Mouse (Mus musculus): Measurements from ENCODE around the gene Synrg. TPM values are rescaled to one million over a fixed set of nuclear protein-coding genes. Genes with fewer than 3 reads are reported as not detected.

Gene Synrg
- polyA plus RNA-seq, 1 experiment from 2014 or later = 11.8 TPM

- Histone ChIP-seq H3K27me3 (no peaks in the 10 kb centered on the region), H3K4me2 (replicated peaks) (no peak overlapping the region), H3K27ac (no peak overlapping the region), H3K36me3 (peaks cover 11% of the 10 kb centered on the region; the same call in 1 of the 2 replicates), H3K9ac (no peak overlapping the region), H3K9me3 (no peaks in the 10 kb centered on the region), H3K4me1 (peaks cover 4% of the 10 kb centered on the region; the same call in 1 of the 2 replicates), H3K4me3 (no peak overlapping the region)
- 88% methylated on average over 6 of the region's 6 CpGs for WGBS
- ATAC-seq (ENCODE audit: insufficient number of reproducible peaks, insufficient read depth, low FRiP score, low TSS enrichment) = no peak
Measured at GRCm38 (mm10) chr11:84016147-84016809, 52.0 kb downstream of the Synrg start.

GRCm38 (mm10) chr11:84016810-84017508, 52.7 kb downstream of the Synrg start:
- H3K36me3 ChIP-seq = peaks cover 11% of the 10 kb centered on the region; the same call in 1 of the 2 replicates
- no peak overlapping the region for H3K9ac ChIP-seq
- H3K9me3 ChIP-seq = no peaks in the 10 kb centered on the region
- H3K4me2 ChIP-seq (replicated peaks) = no peak overlapping the region
- H3K4me1 ChIP-seq = peaks cover 4% of the 10 kb centered on the region; the same call in 1 of the 2 replicates
- no peak for ATAC-seq (ENCODE audit: insufficient number of reproducible peaks, insufficient read depth, low FRiP score, low TSS enrichment)
- WGBS = 94% methylated on average over 7 of the region's 7 CpGs
- H3K27ac ChIP-seq = no peak overlapping the region
- H3K27me3 ChIP-seq = no peaks in the 10 kb centered on the region
- no peak overlapping the region for H3K4me3 ChIP-seq

GRCm38 (mm10) chr11:84027231-84027630, 63.0 kb downstream of the Synrg start:
- H3K4me1 ChIP-seq = no peaks in the 10 kb centered on the region
- no peak overlapping the region for H3K9ac ChIP-seq
- no peak for ATAC-seq (ENCODE audit: insufficient number of reproducible peaks, insufficient read depth, low FRiP score, low TSS enrichment)
- no peak overlapping the region for H3K4me2 ChIP-seq (replicated peaks)
- H3K27ac ChIP-seq = no peak overlapping the region
- no peaks in the 10 kb centered on the region for H3K27me3 ChIP-seq
- 80% methylated on average over 5 of the region's 5 CpGs for WGBS
- H3K9me3 ChIP-seq = no peaks in the 10 kb centered on the region
- peaks cover 28% of the 10 kb centered on the region for H3K36me3 ChIP-seq
- H3K4me3 ChIP-seq = no peak overlapping the region

GRCm38 (mm10) chr11:84028271-84029028, 64.2 kb downstream of the Synrg start:
- no peak overlapping the region for H3K4me3 ChIP-seq
- no peak overlapping the region for H3K9ac ChIP-seq
- no peaks in the 10 kb centered on the region for H3K9me3 ChIP-seq
- peaks cover 23% of the 10 kb centered on the region for H3K36me3 ChIP-seq
- ATAC-seq (ENCODE audit: insufficient number of reproducible peaks, insufficient read depth, low FRiP score, low TSS enrichment) = no peak
- no peaks in the 10 kb centered on the region for H3K27me3 ChIP-seq
- H3K27ac ChIP-seq = no peak overlapping the region
- no peak overlapping the region for H3K4me2 ChIP-seq (replicated peaks)
- 80% methylated on average over 9 of the region's 9 CpGs for WGBS
- H3K4me1 ChIP-seq = no peaks in the 10 kb centered on the region

- no peaks in the 10 kb centered on the region for H3K9me3 ChIP-seq
- H3K36me3 ChIP-seq = peaks cover 5% of the 10 kb centered on the region
- no peak overlapping the region for H3K9ac ChIP-seq
- no peaks in the 10 kb centered on the region for H3K27me3 ChIP-seq
- WGBS = 51% methylated on average over 9 of the region's 9 CpGs
- no peak for ATAC-seq (ENCODE audit: insufficient number of reproducible peaks, insufficient read depth, low FRiP score, low TSS enrichment)
- no peak overlapping the region for H3K27ac ChIP-seq
- H3K4me1 ChIP-seq = no peaks in the 10 kb centered on the region
- no peak overlapping the region for H3K4me3 ChIP-seq
- no peak overlapping the region for H3K4me2 ChIP-seq (replicated peaks)
Measured at GRCm38 (mm10) chr11:84031971-84032370, 67.7 kb downstream of the Synrg start.

- no peak overlapping the region for H3K4me2 ChIP-seq (replicated peaks)
- H3K4me1 ChIP-seq = no peaks in the 10 kb centered on the region
- H3K9ac ChIP-seq = no peak overlapping the region
- 83% methylated on average over 5 of the region's 5 CpGs for WGBS
- peaks cover under 1% of the 10 kb centered on the region for H3K36me3 ChIP-seq
- no peaks in the 10 kb centered on the region for H3K9me3 ChIP-seq
- no peak for ATAC-seq (ENCODE audit: insufficient number of reproducible peaks, insufficient read depth, low FRiP score, low TSS enrichment)
- no peak overlapping the region for H3K4me3 ChIP-seq
- no peaks in the 10 kb centered on the region for H3K27me3 ChIP-seq
- no peak overlapping the region for H3K27ac ChIP-seq
Measured at GRCm38 (mm10) chr11:84032559-84032958, 68.3 kb downstream of the Synrg start.

- Histone ChIP-seq H3K27me3 (no peaks in the 10 kb centered on the region), H3K36me3 (no peaks in the 10 kb centered on the region; the same call in 1 of the 2 replicates), H3K4me2 (replicated peaks) (no peak overlapping the region), H3K9me3 (no peaks in the 10 kb centered on the region), H3K9ac (no peak overlapping the region), H3K27ac (no peak overlapping the region), H3K4me1 (no peaks in the 10 kb centered on the region), H3K4me3 (no peak overlapping the region)
- no peak for ATAC-seq (ENCODE audit: insufficient number of reproducible peaks, insufficient read depth, low FRiP score, low TSS enrichment)
- 54% methylated on average over 5 of the region's 5 CpGs for WGBS
Measured at GRCm38 (mm10) chr11:84033671-84034070, 69.4 kb downstream of the Synrg start.

GRCm38 (mm10) chr11:84040621-84041020, 76.4 kb downstream of the Synrg start:
- H3K9me3 ChIP-seq = no peaks in the 10 kb centered on the region
- peaks cover 16% of the 10 kb centered on the region; the same call in 1 of the 2 replicates for H3K36me3 ChIP-seq
- H3K27me3 ChIP-seq = no peaks in the 10 kb centered on the region
- ATAC-seq (ENCODE audit: insufficient number of reproducible peaks, insufficient read depth, low FRiP score, low TSS enrichment) = no peak
- 79% methylated on average over 6 of the region's 6 CpGs for WGBS
- peaks cover 15% of the 10 kb centered on the region for H3K4me1 ChIP-seq
- H3K9ac ChIP-seq = no peak overlapping the region
- no peak overlapping the region for H3K4me2 ChIP-seq (replicated peaks)
- H3K4me3 ChIP-seq = no peak overlapping the region
- no peak overlapping the region for H3K27ac ChIP-seq

GRCm38 (mm10) chr11:84042808-84043762, 78.9 kb downstream of the Synrg start:
- 45% methylated on average over 14 of the region's 14 CpGs for WGBS
- no peak overlapping the region for H3K4me2 ChIP-seq (replicated peaks)
- H3K4me1 ChIP-seq = peaks cover 15% of the 10 kb centered on the region
- H3K9me3 ChIP-seq = no peaks in the 10 kb centered on the region
- 0 out of 2 replicates have a peak overlapping the region, but pooled peaks have one; percentile 58 for H3K27ac ChIP-seq
- H3K27me3 ChIP-seq = no peaks in the 10 kb centered on the region
- no peak overlapping the region for H3K9ac ChIP-seq
- ATAC-seq (ENCODE audit: insufficient number of reproducible peaks, insufficient read depth, low FRiP score, low TSS enrichment) = peak; percentile 50; the same call in 1 of the 2 replicates
- H3K36me3 ChIP-seq = peaks cover 16% of the 10 kb centered on the region; the same call in 1 of the 2 replicates
- H3K4me3 ChIP-seq = no peak overlapping the region

- no peak overlapping the region for H3K4me2 ChIP-seq (replicated peaks)
- peaks cover 15% of the 10 kb centered on the region for H3K4me1 ChIP-seq
- no peak for ATAC-seq (ENCODE audit: insufficient number of reproducible peaks, insufficient read depth, low FRiP score, low TSS enrichment)
- WGBS = 29% methylated on average over 1 of the region's 1 CpGs
- H3K27me3 ChIP-seq = no peaks in the 10 kb centered on the region
- no peak overlapping the region for H3K9ac ChIP-seq
- no peak overlapping the region for H3K4me3 ChIP-seq
- H3K9me3 ChIP-seq = no peaks in the 10 kb centered on the region
- H3K27ac ChIP-seq = no peak overlapping the region
- peaks cover 10% of the 10 kb centered on the region; the same call in 1 of the 2 replicates for H3K36me3 ChIP-seq
Measured at GRCm38 (mm10) chr11:84044988-84045387, 80.8 kb downstream of the Synrg start.

GRCm38 (mm10) chr11:84047270-84047669, 83.0 kb downstream of the Synrg start:
- Histone ChIP-seq H3K4me3 (no peak overlapping the region), H3K4me1 (peaks cover 12% of the 10 kb centered on the region), H3K27me3 (no peaks in the 10 kb centered on the region), H3K36me3 (no peaks in the 10 kb centered on the region), H3K9ac (no peak overlapping the region), H3K27ac (0 out of 2 replicates have a peak overlapping the region, but pooled peaks have one; percentile 30), H3K4me2 (replicated peaks) (no peak overlapping the region), H3K9me3 (no peaks in the 10 kb centered on the region)
- ATAC-seq (ENCODE audit: insufficient number of reproducible peaks, insufficient read depth, low FRiP score, low TSS enrichment) = no peak
- 43% methylated on average over 4 of the region's 4 CpGs for WGBS
